Mouse (Mus musculus): ENCODE results near the gene Gm10663. TPM values are rescaled to one million over a fixed set of nuclear protein-coding genes. Genes with fewer than 3 reads are reported as not detected.
A peak's percentile ranks its signal among the peaks of the same experiment; 100 is the strongest.

Gm10663 gene
- polyA plus RNA-seq, 1 experiment from 2014 or later: not detected

DNA sequence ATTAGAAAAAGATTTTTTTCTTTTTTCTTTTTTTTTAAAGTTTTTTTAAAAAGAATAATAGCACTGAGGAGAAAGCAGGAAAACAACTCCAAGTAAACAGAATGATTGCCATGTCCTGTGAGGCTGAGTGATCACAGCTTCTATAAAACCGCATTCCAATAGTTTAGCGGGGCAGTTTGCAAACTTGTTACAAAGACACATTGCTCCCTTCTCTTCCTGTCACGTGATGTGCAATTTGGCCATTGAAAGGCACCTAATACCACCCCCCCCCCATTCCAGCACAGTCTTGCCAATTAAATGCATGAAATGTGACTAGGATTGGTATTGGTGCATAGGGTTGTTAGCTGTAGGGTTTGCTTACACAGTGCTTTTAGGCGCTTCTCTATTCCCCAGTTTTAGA is 3.8 kb upstream of the Gm10663 start:
- H3K27ac ChIP-seq (ENCODE audit: low read length): no peak overlapping the region
- 35% methylated on average over 4 of the region's 4 CpGs for WGBS
- no peak overlapping the region for H3K4me3 ChIP-seq (ENCODE audit: low read length)

DNA sequence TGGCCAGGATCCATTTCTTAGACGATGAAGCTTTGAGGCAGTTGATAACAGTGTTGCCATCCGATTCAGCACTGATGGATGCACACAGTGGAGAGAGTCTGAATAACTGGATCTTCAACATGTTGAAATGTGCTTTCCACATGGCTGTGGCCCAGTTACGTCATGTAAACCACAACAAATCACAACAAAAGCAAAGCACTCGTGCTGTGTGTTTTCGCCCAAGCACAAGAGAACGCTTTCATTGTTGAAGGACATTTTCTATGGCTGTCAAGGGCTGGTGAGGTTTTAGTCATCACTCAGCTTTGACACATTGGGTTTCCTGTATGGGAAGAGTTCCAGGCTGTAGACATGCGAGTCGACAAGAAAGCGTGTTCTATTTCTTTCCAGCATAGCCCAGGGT is 5.9 kb downstream of the Gm10663 start:
- no peaks in the 10 kb centered on the region for H3K27me3 ChIP-seq (ENCODE audit: insufficient read depth, low read length)
- H3K4me2 ChIP-seq (replicated peaks; ENCODE audit: low read depth, low read length): no peak overlapping the region
- H3K27ac ChIP-seq (ENCODE audit: low read length): no peak overlapping the region
- H3K4me3 ChIP-seq (ENCODE audit: low read length): no peak overlapping the region
- no peak for ATAC-seq (ENCODE audit: low FRiP score, low TSS enrichment)
- H3K9me3 ChIP-seq (ENCODE audit: low read length): no peaks in the 10 kb centered on the region
- H3K36me3 ChIP-seq (ENCODE audit: insufficient read depth, low read length): no peaks in the 10 kb centered on the region
- WGBS: 76% methylated on average over 9 of the region's 9 CpGs
- no peaks in the 10 kb centered on the region for H3K4me1 ChIP-seq (ENCODE audit: insufficient read depth, low read length)
- no peak overlapping the region for H3K9ac ChIP-seq (replicated peaks; ENCODE audit: low read length)

More for the DNA sequence above, 3.8 kb upstream of the Gm10663 start:
- no peak for ATAC-seq (ENCODE audit: low FRiP score, low TSS enrichment)
- Histone ChIP-seq H3K27me3 (ENCODE audit: insufficient read depth, low read length) (no peaks in the 10 kb centered on the region), H3K4me2 (replicated peaks; ENCODE audit: low read depth, low read length) (no peak overlapping the region), H3K4me1 (ENCODE audit: insufficient read depth, low read length) (no peaks in the 10 kb centered on the region), H3K9ac (replicated peaks; ENCODE audit: low read length) (no peak overlapping the region), H3K9me3 (ENCODE audit: low read length) (no peaks in the 10 kb centered on the region), H3K36me3 (ENCODE audit: insufficient read depth, low read length) (no peaks in the 10 kb centered on the region)

DNA sequence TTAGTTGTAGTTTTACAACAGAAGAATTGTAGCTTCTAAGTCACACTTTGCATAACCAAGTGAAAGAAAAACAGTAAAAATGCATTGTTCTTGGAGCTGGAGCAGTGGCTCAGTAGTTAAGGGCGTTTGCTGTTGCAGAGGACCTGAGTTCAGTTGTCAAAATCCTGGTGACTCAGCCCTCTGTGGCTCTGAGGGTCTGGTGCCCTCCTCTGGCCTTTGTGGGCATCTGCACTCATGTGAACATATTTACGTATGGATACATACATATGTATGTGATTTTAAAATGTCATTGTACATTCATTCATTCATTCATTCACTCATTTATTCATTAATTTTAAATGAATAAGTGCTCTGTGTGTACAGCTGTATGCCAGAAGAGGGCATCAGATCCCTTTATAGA is 10.8 kb downstream of the Gm10663 start:
- no peak overlapping the region for H3K9ac ChIP-seq (replicated peaks; ENCODE audit: low read length)
- 0 out of 2 replicates have a peak, but pooled peaks cover 2% of the 10 kb centered on the region for H3K4me1 ChIP-seq (ENCODE audit: insufficient read depth, low read length)
- no peak overlapping the region for H3K4me3 ChIP-seq (ENCODE audit: low read length)
- no peak for ATAC-seq (ENCODE audit: low FRiP score, low TSS enrichment)
- no peak overlapping the region for H3K4me2 ChIP-seq (replicated peaks; ENCODE audit: low read depth, low read length)
- H3K36me3 ChIP-seq (ENCODE audit: insufficient read depth, low read length): no peaks in the 10 kb centered on the region
- H3K27me3 ChIP-seq (ENCODE audit: insufficient read depth, low read length): no peaks in the 10 kb centered on the region
- H3K9me3 ChIP-seq (ENCODE audit: low read length): no peaks in the 10 kb centered on the region
- no peak overlapping the region for H3K27ac ChIP-seq (ENCODE audit: low read length)
- WGBS: 89% methylated on average over 2 of the region's 2 CpGs

DNA sequence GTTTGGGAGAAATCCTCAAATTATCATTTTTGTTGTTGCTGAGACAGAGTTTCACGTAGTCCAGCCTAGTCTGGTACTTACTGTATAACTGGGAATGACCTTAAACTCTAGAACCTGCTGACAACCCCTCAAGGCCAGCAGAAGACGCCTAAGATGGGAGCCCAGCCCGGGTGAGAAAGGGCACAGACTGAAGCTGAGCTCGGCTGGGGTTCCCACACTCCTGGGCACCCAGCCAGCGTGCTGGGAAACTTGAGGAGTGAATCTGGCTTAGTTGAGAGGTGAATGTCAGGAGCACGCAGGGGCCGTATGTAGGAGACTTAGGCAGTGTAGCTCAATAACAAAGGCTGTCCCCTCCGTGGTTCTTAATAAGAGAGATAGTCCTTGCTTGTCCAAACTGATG is 12.9 kb downstream of the Gm10663 start:
- H3K9me3 ChIP-seq (ENCODE audit: low read length): no peaks in the 10 kb centered on the region
- H3K4me3 ChIP-seq (ENCODE audit: low read length): no peak overlapping the region
- H3K36me3 ChIP-seq (ENCODE audit: insufficient read depth, low read length): no peaks in the 10 kb centered on the region
- H3K4me1 ChIP-seq (ENCODE audit: insufficient read depth, low read length): 0 out of 2 replicates have a peak, but pooled peaks cover 2% of the 10 kb centered on the region
- no peak for ATAC-seq (ENCODE audit: low FRiP score, low TSS enrichment)
- H3K27ac ChIP-seq (ENCODE audit: low read length): no peak overlapping the region
- 67% methylated on average over 8 of the region's 8 CpGs for WGBS
- no peaks in the 10 kb centered on the region for H3K27me3 ChIP-seq (ENCODE audit: insufficient read depth, low read length)
- no peak overlapping the region for H3K4me2 ChIP-seq (replicated peaks; ENCODE audit: low read depth, low read length)
- no peak overlapping the region for H3K9ac ChIP-seq (replicated peaks; ENCODE audit: low read length)

DNA sequence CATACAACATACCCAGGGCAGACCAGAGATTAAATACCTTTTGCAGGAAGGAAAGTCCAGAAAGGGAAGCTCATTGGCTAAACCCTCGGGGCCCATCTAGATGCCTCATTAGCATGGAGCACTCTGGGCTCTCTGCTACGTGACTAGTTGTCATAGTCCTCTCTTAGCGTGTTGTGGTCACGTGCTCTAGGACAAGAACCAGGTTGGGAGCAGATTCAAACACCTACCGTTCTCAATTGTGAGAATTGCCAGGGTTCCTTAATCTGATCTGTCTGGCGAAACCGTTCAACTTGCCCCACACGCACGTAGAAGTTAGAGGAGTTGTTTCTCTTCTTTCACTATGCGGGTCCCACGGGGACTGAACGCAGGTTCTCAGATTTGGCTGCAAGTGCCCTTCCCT is 13.3 kb downstream of the Gm10663 start:
- Histone ChIP-seq H3K27ac (ENCODE audit: low read length) (no peak overlapping the region), H3K9me3 (ENCODE audit: low read length) (no peaks in the 10 kb centered on the region), H3K27me3 (ENCODE audit: insufficient read depth, low read length) (no peaks in the 10 kb centered on the region), H3K36me3 (ENCODE audit: insufficient read depth, low read length) (no peaks in the 10 kb centered on the region), H3K4me1 (ENCODE audit: insufficient read depth, low read length) (0 out of 2 replicates have a peak, but pooled peaks cover 2% of the 10 kb centered on the region), H3K9ac (replicated peaks; ENCODE audit: low read length) (no peak overlapping the region), H3K4me2 (replicated peaks; ENCODE audit: low read depth, low read length) (no peak overlapping the region), H3K4me3 (ENCODE audit: low read length) (no peak overlapping the region)
- 85% methylated on average over 12 of the region's 12 CpGs for WGBS
- ATAC-seq (ENCODE audit: low FRiP score, low TSS enrichment): no peak

DNA sequence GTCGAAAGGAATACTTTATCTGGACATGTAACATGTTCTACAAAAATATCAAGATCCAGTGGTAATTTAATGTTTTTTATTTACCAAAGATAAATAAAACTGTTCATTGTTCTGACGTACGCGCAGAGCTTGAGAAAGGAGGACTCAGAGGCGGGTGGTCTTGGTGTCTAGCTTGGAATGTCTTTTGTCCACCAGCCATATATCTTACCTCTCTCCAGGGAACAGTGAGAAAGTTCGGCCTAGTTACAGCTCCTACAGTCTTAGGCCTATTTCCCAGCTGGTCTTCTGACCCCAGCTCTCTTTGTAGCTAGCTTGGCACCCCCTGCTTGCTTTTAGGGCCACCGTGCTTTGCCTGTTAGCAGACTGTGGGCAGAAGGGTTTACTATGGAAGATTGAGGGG is 14.9 kb downstream of the Gm10663 start:
- 45% methylated on average over 7 of the region's 7 CpGs for WGBS
- Histone ChIP-seq H3K27me3 (ENCODE audit: insufficient read depth, low read length) (no peaks in the 10 kb centered on the region), H3K9me3 (ENCODE audit: low read length) (no peaks in the 10 kb centered on the region), H3K4me1 (ENCODE audit: insufficient read depth, low read length) (0 out of 2 replicates have a peak, but pooled peaks cover 2% of the 10 kb centered on the region), H3K36me3 (ENCODE audit: insufficient read depth, low read length) (no peaks in the 10 kb centered on the region), H3K4me2 (replicated peaks; ENCODE audit: low read depth, low read length) (no peak overlapping the region), H3K4me3 (ENCODE audit: low read length) (no peak overlapping the region), H3K9ac (replicated peaks; ENCODE audit: low read length) (no peak overlapping the region), H3K27ac (ENCODE audit: low read length) (peak overlapping the region; percentile 44; the same call in 1 of the 2 replicates)
- ATAC-seq (ENCODE audit: low FRiP score, low TSS enrichment): no peak

DNA sequence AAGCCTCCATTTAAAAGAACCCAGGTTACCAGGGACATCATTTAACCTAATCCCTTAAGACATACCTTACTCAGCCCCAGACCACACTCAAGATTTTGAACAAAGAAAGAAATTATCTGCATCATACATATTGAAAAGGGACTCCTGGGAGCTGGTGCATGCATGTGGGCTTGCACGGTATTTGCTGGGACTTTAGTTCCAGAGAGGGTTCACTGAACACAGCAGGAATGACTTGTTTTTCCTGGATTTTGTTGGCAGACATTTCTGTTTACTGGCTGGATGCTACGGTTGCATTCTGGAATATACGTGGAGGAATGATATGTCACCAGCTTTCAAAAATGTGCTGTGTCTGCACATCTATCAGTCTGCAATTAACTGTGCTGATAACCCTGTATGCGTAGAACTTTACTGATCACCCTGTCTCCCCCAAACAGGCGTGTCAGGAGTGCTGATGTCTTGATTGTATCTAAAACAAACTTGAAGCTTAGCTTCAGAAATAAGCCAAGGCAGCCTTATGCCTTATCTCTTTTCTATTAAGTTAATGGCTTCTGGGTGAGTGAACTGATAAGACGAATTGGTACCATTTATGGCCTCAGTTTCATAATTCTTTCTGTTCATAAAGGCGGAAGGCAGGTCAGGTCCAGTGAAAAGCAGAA is 23.1 kb downstream of the Gm10663 start:
- no peak overlapping the region for H3K4me2 ChIP-seq (replicated peaks; ENCODE audit: low read depth, low read length)
- H3K27ac ChIP-seq (ENCODE audit: low read length): peak overlapping the region; percentile 53; the same call in 1 of the 2 replicates
- no peaks in the 10 kb centered on the region for H3K36me3 ChIP-seq (ENCODE audit: insufficient read depth, low read length)
- ATAC-seq (ENCODE audit: low FRiP score, low TSS enrichment): peak; percentile 71
- no peak overlapping the region for H3K9ac ChIP-seq (replicated peaks; ENCODE audit: low read length)
- no peaks in the 10 kb centered on the region for H3K9me3 ChIP-seq (ENCODE audit: low read length)
- WGBS: 50% methylated on average over 7 of the region's 7 CpGs
- H3K27me3 ChIP-seq (ENCODE audit: insufficient read depth, low read length): no peaks in the 10 kb centered on the region
- no peak overlapping the region for H3K4me3 ChIP-seq (ENCODE audit: low read length)
- no peaks in the 10 kb centered on the region for H3K4me1 ChIP-seq (ENCODE audit: insufficient read depth, low read length)

DNA sequence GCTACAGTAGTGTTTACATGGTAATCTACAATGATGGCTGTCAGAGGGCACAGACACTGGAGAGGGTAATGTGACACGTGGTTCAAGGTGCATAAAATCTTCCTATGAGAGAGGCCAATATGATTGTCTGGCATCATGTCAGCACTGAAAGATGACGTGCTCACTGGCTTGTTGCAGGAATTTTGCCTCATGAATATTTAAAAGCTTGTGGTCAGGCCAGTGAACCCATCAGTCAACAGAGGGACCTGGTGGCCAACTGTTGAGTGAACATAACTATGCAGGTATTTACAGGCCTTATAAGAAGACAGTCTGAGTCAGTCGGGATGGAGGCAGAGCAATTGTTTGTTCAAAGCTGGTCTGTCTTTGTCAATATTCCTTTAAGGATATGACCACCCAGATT is 24.9 kb downstream of the Gm10663 start:
- Histone ChIP-seq H3K4me1 (ENCODE audit: insufficient read depth, low read length) (no peaks in the 10 kb centered on the region), H3K27me3 (ENCODE audit: insufficient read depth, low read length) (no peaks in the 10 kb centered on the region), H3K9ac (replicated peaks; ENCODE audit: low read length) (no peak overlapping the region), H3K36me3 (ENCODE audit: insufficient read depth, low read length) (no peaks in the 10 kb centered on the region), H3K27ac (ENCODE audit: low read length) (no peak overlapping the region), H3K4me2 (replicated peaks; ENCODE audit: low read depth, low read length) (no peak overlapping the region), H3K4me3 (ENCODE audit: low read length) (no peak overlapping the region), H3K9me3 (ENCODE audit: low read length) (no peaks in the 10 kb centered on the region)
- 56% methylated on average over 3 of the region's 3 CpGs for WGBS
- ATAC-seq (ENCODE audit: low FRiP score, low TSS enrichment): no peak

DNA sequence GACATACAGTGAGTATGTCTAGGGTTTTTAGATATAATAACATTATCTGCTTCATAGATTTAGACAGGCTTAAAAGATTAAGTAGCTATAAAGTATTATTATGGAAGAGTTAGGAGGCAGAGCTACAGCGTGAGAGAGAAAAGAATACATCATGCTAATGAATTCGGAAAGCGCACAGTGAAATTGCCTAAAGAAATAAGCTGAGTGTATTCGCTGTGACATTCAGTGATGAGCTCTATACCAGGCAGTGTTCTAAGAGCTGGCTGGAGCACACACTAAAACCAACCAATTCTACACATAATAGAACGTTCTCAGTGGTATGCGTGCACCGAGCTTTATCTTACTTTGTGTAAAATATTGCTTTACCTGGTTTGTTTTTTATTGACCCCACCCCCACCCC is 28.8 kb downstream of the Gm10663 start:
- no peaks in the 10 kb centered on the region for H3K4me1 ChIP-seq (ENCODE audit: insufficient read depth, low read length)
- H3K9me3 ChIP-seq (ENCODE audit: low read length): no peaks in the 10 kb centered on the region
- H3K27ac ChIP-seq (ENCODE audit: low read length): no peak overlapping the region
- no peak overlapping the region for H3K9ac ChIP-seq (replicated peaks; ENCODE audit: low read length)
- WGBS: 77% methylated on average over 7 of the region's 7 CpGs
- ATAC-seq (ENCODE audit: low FRiP score, low TSS enrichment): no peak
- H3K36me3 ChIP-seq (ENCODE audit: insufficient read depth, low read length): no peaks in the 10 kb centered on the region
- no peaks in the 10 kb centered on the region for H3K27me3 ChIP-seq (ENCODE audit: insufficient read depth, low read length)
- H3K4me3 ChIP-seq (ENCODE audit: low read length): no peak overlapping the region
- H3K4me2 ChIP-seq (replicated peaks; ENCODE audit: low read depth, low read length): no peak overlapping the region

DNA sequence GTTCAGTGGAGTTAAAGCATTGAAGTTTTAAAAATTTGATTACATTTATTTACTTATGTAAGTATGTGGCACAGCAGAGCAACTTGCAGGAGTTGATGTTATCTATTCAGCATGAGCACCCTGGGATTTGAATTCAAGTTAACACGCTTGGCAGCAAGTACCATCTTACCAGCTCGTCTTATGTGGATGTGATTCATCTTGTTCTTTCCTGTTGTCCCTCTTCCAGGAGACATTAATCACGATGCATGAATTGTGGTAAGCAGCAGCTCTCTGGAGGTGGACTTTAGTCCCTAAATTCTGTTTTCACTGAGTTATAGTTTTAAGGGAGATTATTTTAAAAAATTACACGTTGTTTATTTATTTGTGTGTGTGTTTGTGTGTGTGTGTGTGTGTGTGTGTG is 29.2 kb downstream of the Gm10663 start:
- Histone ChIP-seq H3K36me3 (ENCODE audit: insufficient read depth, low read length) (no peaks in the 10 kb centered on the region), H3K4me3 (ENCODE audit: low read length) (no peak overlapping the region), H3K27me3 (ENCODE audit: insufficient read depth, low read length) (no peaks in the 10 kb centered on the region), H3K9ac (replicated peaks; ENCODE audit: low read length) (no peak overlapping the region), H3K4me2 (replicated peaks; ENCODE audit: low read depth, low read length) (no peak overlapping the region), H3K27ac (ENCODE audit: low read length) (no peak overlapping the region), H3K4me1 (ENCODE audit: insufficient read depth, low read length) (no peaks in the 10 kb centered on the region), H3K9me3 (ENCODE audit: low read length) (no peaks in the 10 kb centered on the region)
- no peak for ATAC-seq (ENCODE audit: low FRiP score, low TSS enrichment)
- WGBS: 57% methylated on average over 4 of the region's 4 CpGs

Measured in kidney, embryonic 16.5 days (tissue).